Mouse (Mus musculus) lung, embryonic 16.5 days (tissue): Measurements from ENCODE around the gene Katnbl1. TPM values are rescaled to one million over a fixed set of nuclear protein-coding genes. Genes with fewer than 3 reads are reported as not detected.
"Not testable (repeated sequence)": the region's sequence is repeated elsewhere in the genome, so short reads cannot be mapped to it uniquely, and the experiment has no call there.

ENCODE experiments used
- ATAC-seq: fragments of 200-750 bp; cut with Nextera tagmentation; 2 replicates; pipeline ENCODE4 v1.8.0; 2017; ENCODE audit warnings: low read depth, mild to moderate bottlenecking, moderate library complexity
- H3K27ac ChIP-seq: fragments of 300-500 bp; sonication (generic); 2 replicates; pipeline ENCODE4 v1.5.1; 2014; ENCODE audit warnings: mild to moderate bottlenecking, control low read depth, low read length
- H3K27me3 ChIP-seq: fragments of 300-500 bp; sonication (generic); 2 replicates; pipeline ENCODE4 v1.6.1; 2014; ENCODE audit warnings: low read depth, low read length, mixed read lengths; ENCODE audit not compliant: control insufficient read depth, insufficient read depth
- H3K36me3 ChIP-seq: fragments of 300-500 bp; sonication (generic); 2 replicates; pipeline ENCODE4 v1.6.1; 2014; ENCODE audit warnings: low read length; ENCODE audit not compliant: control insufficient read depth, insufficient read depth
- H3K4me1 ChIP-seq: fragments of 300-500 bp; sonication (generic); replicated peaks from 2 replicates; pipeline ENCODE4 v1.6.1; 2014; ENCODE audit warnings: low read length, mixed read lengths; ENCODE audit not compliant: control insufficient read depth, insufficient read depth
- H3K4me2 ChIP-seq: fragments of 300-500 bp; sonication (generic); 2 replicates; pipeline ENCODE4 v1.6.1; 2014; ENCODE audit warnings: low read depth, low read length, control low read depth
- H3K4me3 ChIP-seq: fragments of 300-500 bp; sonication (generic); 2 replicates; pipeline ENCODE4 v1.5.1; 2014; ENCODE audit warnings: mild to moderate bottlenecking, low read length, control low read depth
- H3K9ac ChIP-seq: fragments of 300-500 bp; sonication (generic); 2 replicates; pipeline ENCODE4 v1.6.1; 2014; ENCODE audit warnings: low read length, control low read depth
- H3K9me3 ChIP-seq: fragments of 300-500 bp; sonication (generic); 2 replicates; pipeline ENCODE4 v1.6.1; 2016; ENCODE audit warnings: low read length; ENCODE audit not compliant: control insufficient read depth
- WGBS: fragments of 180-500 bp; shearing (Covaris S2); extraction: QIAGEN DNeasy Blood & Tissue Kit; methylation state at CpG from one replicate; pipeline ENCODE4 v1.1.7; 2014; 5-methylcytosine and 5-hydroxymethylcytosine counted together
- polyA plus RNA-seq: library from polyadenylated mRNA; unstranded; fragments of >200 nt; fragmentation: Nextera tagmentation; extraction: Ambion mirVana; gene quantifications from 2 replicates; pipeline ENCODE4 v1.2.1, GENCODE M21; 2015

The Katnbl1 gene
- polyA plus RNA-seq, 1 experiment from 2014 or later: 45.8 TPM

DNA sequence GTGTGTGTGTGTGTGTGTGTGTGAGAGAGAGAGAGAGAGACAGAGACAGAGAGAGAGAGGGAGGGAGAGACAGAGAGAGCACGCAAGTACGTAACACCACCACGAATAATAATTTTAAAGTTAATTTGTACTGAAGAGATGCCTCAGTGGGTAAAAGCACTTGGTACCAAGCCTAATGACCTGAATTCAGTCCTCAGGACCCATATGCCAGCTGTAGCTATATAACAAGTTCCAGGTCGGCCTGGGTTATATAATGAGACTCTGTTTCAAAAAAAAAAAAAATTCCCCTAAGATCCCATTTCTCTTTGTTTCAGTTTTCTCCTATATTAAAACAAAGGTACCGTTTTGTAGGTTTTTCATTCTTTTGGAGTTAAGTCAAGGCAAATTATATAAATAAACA lies 11.8 kb downstream of the Katnbl1 start:
- H3K27ac ChIP-seq: no peak overlapping the region
- H3K36me3 ChIP-seq: no peaks in the 10 kb centered on the region
- H3K4me3 ChIP-seq: no peak overlapping the region
- ATAC-seq: no peak
- no peak overlapping the region for H3K4me2 ChIP-seq
- no peaks in the 10 kb centered on the region for H3K27me3 ChIP-seq
- 80% methylated on average over 5 of the region's 5 CpGs for WGBS
- no peak overlapping the region for H3K9ac ChIP-seq
- H3K9me3 ChIP-seq: no peaks in the 10 kb centered on the region
- no peaks in the 10 kb centered on the region for H3K4me1 ChIP-seq

GRCm38 (mm10) chr2:112391346-112392000 lies 12.5 kb downstream of the Katnbl1 start:
- 80% methylated on average over 4 of the region's 4 CpGs for WGBS
- Histone ChIP-seq H3K27ac (no peak overlapping the region), H3K9ac (no peak overlapping the region), H3K36me3 (no peaks in the 10 kb centered on the region), H3K4me1 (no peaks in the 10 kb centered on the region; the same call in 1 of the 2 replicates), H3K9me3 (no peaks in the 10 kb centered on the region), H3K4me3 (no peak overlapping the region), H3K27me3 (no peaks in the 10 kb centered on the region), H3K4me2 (no peak overlapping the region)
- ATAC-seq: no peak

DNA sequence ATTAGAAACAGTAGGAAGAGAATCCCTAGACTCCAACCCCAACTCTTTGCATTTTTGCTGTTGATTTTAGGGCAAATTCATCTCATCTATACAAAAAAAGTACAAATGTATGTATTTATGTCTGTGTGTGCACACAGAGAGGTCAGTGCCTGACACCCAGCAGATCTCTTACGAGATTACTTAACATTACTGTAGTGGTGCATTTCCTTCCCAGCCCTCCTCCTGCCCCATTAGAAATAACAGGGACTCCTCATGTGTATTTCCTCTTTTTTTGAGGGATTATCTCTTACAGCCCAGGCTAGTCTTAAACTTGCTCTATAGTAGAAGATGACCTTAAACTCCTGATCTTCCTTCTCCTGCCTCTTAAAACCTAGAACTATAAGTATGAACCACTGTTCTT lies 13.7 kb downstream of the Katnbl1 start:
- 88% methylated on average over 1 of the region's 1 CpGs for WGBS
- Histone ChIP-seq H3K27ac (no peak overlapping the region), H3K4me3 (no peak overlapping the region), H3K4me1 (no peaks in the 10 kb centered on the region; the same call in 1 of the 2 replicates), H3K27me3 (no peaks in the 10 kb centered on the region), H3K36me3 (no peaks in the 10 kb centered on the region), H3K9ac (no peak overlapping the region), H3K9me3 (no peaks in the 10 kb centered on the region), H3K4me2 (no peak overlapping the region)
- ATAC-seq: no peak

DNA sequence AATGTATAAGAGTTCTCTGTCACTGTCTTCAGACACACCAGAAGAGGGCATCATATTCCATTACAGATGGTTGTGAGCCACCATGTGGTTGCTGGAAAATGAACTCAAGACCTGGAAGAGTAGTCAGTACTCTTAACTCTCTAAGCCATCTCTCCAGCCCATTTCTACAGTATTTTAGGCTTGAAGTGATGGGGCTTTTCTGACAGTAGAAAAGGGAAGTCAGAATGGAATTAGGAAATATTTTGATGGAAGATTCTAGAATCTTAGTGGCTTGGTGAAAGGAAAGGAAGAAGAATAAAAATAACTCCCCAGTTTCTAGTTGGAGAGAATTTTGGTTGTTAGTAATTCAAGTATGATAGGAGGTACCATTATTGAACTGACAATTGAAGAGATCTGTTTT lies 14.9 kb downstream of the Katnbl1 start:
- Histone ChIP-seq H3K4me2 (no peak overlapping the region), H3K9me3 (no peaks in the 10 kb centered on the region), H3K27ac (no peak overlapping the region), H3K4me1 (no peaks in the 10 kb centered on the region; the same call in 1 of the 2 replicates), H3K36me3 (no peaks in the 10 kb centered on the region), H3K27me3 (no peaks in the 10 kb centered on the region), H3K4me3 (no peak overlapping the region), H3K9ac (no peak overlapping the region)
- ATAC-seq: no peak

GRCm38 (mm10) chr2:112396649-112397048 lies 17.6 kb downstream of the Katnbl1 start:
- no peaks in the 10 kb centered on the region; the same call in 1 of the 2 replicates for H3K4me1 ChIP-seq
- H3K36me3 ChIP-seq: no peaks in the 10 kb centered on the region
- no peaks in the 10 kb centered on the region for H3K27me3 ChIP-seq
- no peak for ATAC-seq
- no peak overlapping the region for H3K9ac ChIP-seq
- H3K27ac ChIP-seq: no peak overlapping the region; the same call in 1 of the 2 replicates
- WGBS: 44% methylated on average over 1 of the region's 1 CpGs
- H3K4me2 ChIP-seq: no peak overlapping the region
- no peaks in the 10 kb centered on the region for H3K9me3 ChIP-seq
- no peak overlapping the region for H3K4me3 ChIP-seq

DNA sequence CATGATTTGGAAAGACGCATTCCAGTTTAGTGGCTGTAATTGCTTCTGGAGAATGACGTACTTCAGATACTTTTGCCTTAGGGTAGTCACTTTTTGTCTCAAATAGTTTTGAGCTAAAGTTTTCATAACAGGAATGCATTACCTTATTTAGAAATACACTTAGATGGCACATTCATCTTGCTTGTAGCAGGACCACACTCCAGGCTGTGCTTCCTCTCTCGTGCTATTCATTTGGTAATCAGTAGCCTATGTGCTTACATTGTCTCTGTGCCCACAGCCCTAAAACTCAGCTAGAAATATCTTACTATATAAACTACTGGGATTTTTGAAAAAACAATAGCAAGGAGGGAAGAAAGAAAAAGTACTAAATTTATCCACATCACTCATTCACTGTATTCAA lies 28.0 kb downstream of the Katnbl1 start:
- Histone ChIP-seq H3K27me3 (no peaks in the 10 kb centered on the region), H3K4me2 (no peak overlapping the region), H3K9me3 (no peaks in the 10 kb centered on the region), H3K4me1 (no peaks in the 10 kb centered on the region), H3K9ac (no peak overlapping the region), H3K4me3 (no peak overlapping the region), H3K36me3 (peaks cover 10% of the 10 kb centered on the region), H3K27ac (no peak overlapping the region)
- no peak for ATAC-seq
- 83% methylated on average over 3 of the region's 3 CpGs for WGBS

GRCm38 (mm10) chr2:112425308-112425707 lies 46.3 kb downstream of the Katnbl1 start:
- no peak for ATAC-seq

DNA sequence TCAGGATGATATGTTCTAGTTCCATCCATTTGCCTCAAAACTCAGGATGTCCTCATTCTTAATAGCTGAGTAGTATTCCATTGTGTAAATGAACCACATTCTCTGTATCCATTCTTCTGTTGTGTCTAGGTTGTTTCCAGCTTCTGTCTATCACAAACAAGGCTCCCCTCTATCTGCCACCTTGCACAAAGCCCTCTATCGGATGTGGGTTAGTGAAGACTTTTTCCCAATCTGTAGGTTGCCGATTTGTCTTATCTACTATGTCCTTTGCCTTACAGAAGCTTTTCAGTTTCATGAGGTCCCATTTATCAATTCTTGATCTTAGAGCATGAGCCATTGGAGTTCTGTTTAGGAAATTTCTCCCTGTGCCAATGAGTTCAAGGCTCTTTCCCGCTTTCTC lies 49.5 kb downstream of the Katnbl1 start:
- not testable (repeated sequence) for ATAC-seq, H3K9ac ChIP-seq, H3K4me3 ChIP-seq, H3K4me2 ChIP-seq, H3K4me1 ChIP-seq, H3K36me3 ChIP-seq, H3K9me3 ChIP-seq, H3K27me3 ChIP-seq, H3K27ac ChIP-seq
- WGBS: 80% methylated on average over 3 of the region's 3 CpGs

More at GRCm38 (mm10) chr2:112425308-112425707, 46.3 kb downstream of the Katnbl1 start:
- Histone ChIP-seq H3K36me3 (no peaks in the 10 kb centered on the region), H3K9ac (no peak overlapping the region), H3K4me2 (no peak overlapping the region), H3K4me1 (no peaks in the 10 kb centered on the region), H3K9me3 (no peaks in the 10 kb centered on the region), H3K4me3 (no peak overlapping the region), H3K27me3 (no peaks in the 10 kb centered on the region), H3K27ac (no peak overlapping the region)
- 66% methylated on average over 3 of the region's 3 CpGs for WGBS

- Histone ChIP-seq H3K4me2 (no peak overlapping the region), H3K36me3 (no peaks in the 10 kb centered on the region), H3K27ac (no peak overlapping the region), H3K4me1 (no peaks in the 10 kb centered on the region), H3K4me3 (no peak overlapping the region), H3K9me3 (no peaks in the 10 kb centered on the region), H3K9ac (no peak overlapping the region), H3K27me3 (no peaks in the 10 kb centered on the region)
- 80% methylated on average over 4 of the region's 4 CpGs for WGBS
- no peak for ATAC-seq
Measured at GRCm38 (mm10) chr2:112429665-112430064, 50.7 kb downstream of the Katnbl1 start.

GRCm38 (mm10) chr2:112430403-112430802 lies 51.4 kb downstream of the Katnbl1 start:
- 39% methylated on average over 5 of the region's 5 CpGs for WGBS
- Histone ChIP-seq H3K4me2 (no peak overlapping the region), H3K9me3 (no peaks in the 10 kb centered on the region), H3K9ac (no peak overlapping the region), H3K27me3 (no peaks in the 10 kb centered on the region), H3K4me1 (no peaks in the 10 kb centered on the region), H3K27ac (no peak overlapping the region), H3K36me3 (no peaks in the 10 kb centered on the region), H3K4me3 (no peak overlapping the region)
- no peak for ATAC-seq
